Mouse (Mus musculus): ENCODE measurements around the gene Gm498. TPM values are rescaled to one million over a fixed set of nuclear protein-coding genes. Genes with fewer than 3 reads are reported as not detected.
A peak's percentile ranks its signal among the peaks of the same experiment; 100 is the strongest.

Gene Gm498
- not detected in 2 replicates for polyA plus RNA-seq (2016; fragmentation: Nextera tagmentation; extraction: Ambion mirVana)

GRCm38 (mm10) chr7:143866538-143866937, at the start of gene Gm498:
TSS of gene Gm498 (plus strand) at chr7:143866838.
- Histone ChIP-seq H3K4me3 (no peak within 1 kb of the TSS), H3K27ac (no peak within 1 kb of the TSS), H3K36me3 (no peaks in the 10 kb centered on the region), H3K27me3 (ENCODE audit: low read depth, poor library complexity, severe bottlenecking) (no peaks in the 10 kb centered on the region), H3K4me1 (no peaks in the 10 kb centered on the region), H3K9me3 (replicated peaks) (no peaks in the 10 kb centered on the region)
- no peak for DNase-seq (ENCODE audit: low spot score)
- WGBS: 82% methylated on average over 2 of the region's 2 CpGs

- 70% methylated on average over 4 of the region's 4 CpGs for WGBS
- Histone ChIP-seq H3K36me3 (peaks cover 50% of the 10 kb centered on the region), H3K9me3 (replicated peaks) (no peaks in the 10 kb centered on the region)
Observed at GRCm38 (mm10) chr7:143819201-143819600, 47.4 kb upstream of the Gm498 start.

GRCm38 (mm10) chr7:143821241-143821640, 45.4 kb upstream of the Gm498 start:
- Histone ChIP-seq H3K27ac (no peak overlapping the region), H3K27me3 (ENCODE audit: low read depth, poor library complexity, severe bottlenecking) (no peaks in the 10 kb centered on the region), H3K4me1 (peaks cover 14% of the 10 kb centered on the region), H3K9me3 (replicated peaks) (no peaks in the 10 kb centered on the region), H3K4me3 (no peak overlapping the region), H3K36me3 (peaks cover 30% of the 10 kb centered on the region)
- WGBS: 92% methylated on average over 2 of the region's 2 CpGs
- no peak for DNase-seq (ENCODE audit: low spot score)

More at GRCm38 (mm10) chr7:143819201-143819600, 47.4 kb upstream of the Gm498 start:
- peaks cover 14% of the 10 kb centered on the region for H3K4me1 ChIP-seq
- no peaks in the 10 kb centered on the region for H3K27me3 ChIP-seq (ENCODE audit: low read depth, poor library complexity, severe bottlenecking)
- DNase-seq (ENCODE audit: low spot score): no peak
- no peak overlapping the region for H3K27ac ChIP-seq
- no peak overlapping the region for H3K4me3 ChIP-seq

- Histone ChIP-seq H3K27ac (peak within 1 kb of the TSS; percentile 90), H3K9me3 (replicated peaks) (no peaks in the 10 kb centered on the region), H3K4me1 (peaks cover 14% of the 10 kb centered on the region), H3K4me3 (peak within 1 kb of the TSS; percentile 74), H3K36me3 (peaks cover 17% of the 10 kb centered on the region), H3K27me3 (ENCODE audit: low read depth, poor library complexity, severe bottlenecking) (no peaks in the 10 kb centered on the region)
- DNase-seq (ENCODE audit: low spot score): peak; percentile 99
- WGBS: under 1% methylated on average over 40 of the region's 40 CpGs
Observed at GRCm38 (mm10) chr7:143822375-143823265, 44.0 kb upstream of the Gm498 start, which contains the start of the genes Nadsyn1 and Dhcr7. TSS of gene Nadsyn1 (minus strand) at chr7:143822849. TSS of gene Dhcr7 (plus strand) at chr7:143823145.

GRCm38 (mm10) chr7:143823266-143823605, 43.4 kb upstream of the Gm498 start:
- Histone ChIP-seq H3K27ac (peak overlapping the region; percentile 90), H3K36me3 (peaks cover 12% of the 10 kb centered on the region), H3K4me3 (peak overlapping the region; percentile 74), H3K27me3 (ENCODE audit: low read depth, poor library complexity, severe bottlenecking) (no peaks in the 10 kb centered on the region), H3K9me3 (replicated peaks) (no peaks in the 10 kb centered on the region), H3K4me1 (peaks cover 14% of the 10 kb centered on the region)
- 83% methylated on average over 4 of the region's 4 CpGs for WGBS
- no peak for DNase-seq (ENCODE audit: low spot score)

- H3K4me1 ChIP-seq: peaks cover 23% of the 10 kb centered on the region
- H3K27me3 ChIP-seq (ENCODE audit: low read depth, poor library complexity, severe bottlenecking): no peaks in the 10 kb centered on the region
- H3K9me3 ChIP-seq (replicated peaks): no peaks in the 10 kb centered on the region
- no peak overlapping the region for H3K4me3 ChIP-seq
- H3K36me3 ChIP-seq: peaks cover 7% of the 10 kb centered on the region
- H3K27ac ChIP-seq: no peak overlapping the region
- 90% methylated on average over 2 of the region's 2 CpGs for WGBS
- no peak for DNase-seq (ENCODE audit: low spot score)
Observed at GRCm38 (mm10) chr7:143826985-143827384, 39.7 kb upstream of the Gm498 start.

GRCm38 (mm10) chr7:143829504-143830331, 36.9 kb upstream of the Gm498 start:
- DNase-seq (ENCODE audit: low spot score): peak; percentile 97
- Histone ChIP-seq H3K4me1 (peaks cover 16% of the 10 kb centered on the region), H3K27me3 (ENCODE audit: low read depth, poor library complexity, severe bottlenecking) (no peaks in the 10 kb centered on the region), H3K4me3 (peak overlapping the region; percentile 66), H3K9me3 (replicated peaks) (no peaks in the 10 kb centered on the region), H3K36me3 (peaks cover 31% of the 10 kb centered on the region), H3K27ac (peak overlapping the region; percentile 95)
- WGBS: under 1% methylated on average over 37 of the region's 37 CpGs

DNA sequence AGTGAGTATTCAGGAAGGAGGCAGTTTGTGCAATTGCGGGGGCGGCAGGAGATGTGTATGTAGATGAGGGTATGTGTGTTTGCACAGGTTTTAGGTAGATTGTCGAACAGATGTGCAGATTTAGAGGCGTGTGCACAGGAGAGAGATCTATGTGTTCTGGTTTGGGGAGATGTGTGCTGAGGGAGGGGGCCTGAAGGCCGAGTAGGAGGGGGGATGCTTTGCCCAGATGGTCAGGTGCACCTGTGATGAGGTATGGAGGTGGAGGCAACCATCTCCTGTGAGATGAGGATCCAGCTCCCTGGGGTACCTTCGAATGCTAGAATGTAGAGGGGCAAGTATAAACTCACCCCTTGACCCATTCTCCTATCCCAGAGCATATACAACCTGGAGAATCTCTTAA, 36.2 kb upstream of the Gm498 start:
- 15% methylated on average over 6 of the region's 6 CpGs for WGBS
- DNase-seq (ENCODE audit: low spot score): no peak
- H3K36me3 ChIP-seq: peaks cover 31% of the 10 kb centered on the region
- peaks cover 16% of the 10 kb centered on the region for H3K4me1 ChIP-seq
- no peaks in the 10 kb centered on the region for H3K9me3 ChIP-seq (replicated peaks)
- H3K27me3 ChIP-seq (ENCODE audit: low read depth, poor library complexity, severe bottlenecking): no peaks in the 10 kb centered on the region
- H3K27ac ChIP-seq: peak overlapping the region; percentile 95
- peak overlapping the region; percentile 66 for H3K4me3 ChIP-seq

GRCm38 (mm10) chr7:143832196-143832595, 34.4 kb upstream of the Gm498 start:
- no peaks in the 10 kb centered on the region for H3K27me3 ChIP-seq (ENCODE audit: low read depth, poor library complexity, severe bottlenecking)
- no peaks in the 10 kb centered on the region for H3K9me3 ChIP-seq (replicated peaks)
- no peak overlapping the region for H3K27ac ChIP-seq
- DNase-seq (ENCODE audit: low spot score): no peak
- peaks cover 42% of the 10 kb centered on the region for H3K36me3 ChIP-seq
- peaks cover 16% of the 10 kb centered on the region for H3K4me1 ChIP-seq
- 89% methylated on average over 8 of the region's 8 CpGs for WGBS
- H3K4me3 ChIP-seq: no peak overlapping the region

- peaks cover 16% of the 10 kb centered on the region for H3K4me1 ChIP-seq
- DNase-seq (ENCODE audit: low spot score): no peak
- H3K36me3 ChIP-seq: peaks cover 46% of the 10 kb centered on the region
- no peak overlapping the region for H3K4me3 ChIP-seq
- 98% methylated on average over 2 of the region's 2 CpGs for WGBS
- H3K9me3 ChIP-seq (replicated peaks): no peaks in the 10 kb centered on the region
- H3K27ac ChIP-seq: no peak overlapping the region
- no peaks in the 10 kb centered on the region for H3K27me3 ChIP-seq (ENCODE audit: low read depth, poor library complexity, severe bottlenecking)
Observed at GRCm38 (mm10) chr7:143832611-143833010, 34.0 kb upstream of the Gm498 start.

DNA sequence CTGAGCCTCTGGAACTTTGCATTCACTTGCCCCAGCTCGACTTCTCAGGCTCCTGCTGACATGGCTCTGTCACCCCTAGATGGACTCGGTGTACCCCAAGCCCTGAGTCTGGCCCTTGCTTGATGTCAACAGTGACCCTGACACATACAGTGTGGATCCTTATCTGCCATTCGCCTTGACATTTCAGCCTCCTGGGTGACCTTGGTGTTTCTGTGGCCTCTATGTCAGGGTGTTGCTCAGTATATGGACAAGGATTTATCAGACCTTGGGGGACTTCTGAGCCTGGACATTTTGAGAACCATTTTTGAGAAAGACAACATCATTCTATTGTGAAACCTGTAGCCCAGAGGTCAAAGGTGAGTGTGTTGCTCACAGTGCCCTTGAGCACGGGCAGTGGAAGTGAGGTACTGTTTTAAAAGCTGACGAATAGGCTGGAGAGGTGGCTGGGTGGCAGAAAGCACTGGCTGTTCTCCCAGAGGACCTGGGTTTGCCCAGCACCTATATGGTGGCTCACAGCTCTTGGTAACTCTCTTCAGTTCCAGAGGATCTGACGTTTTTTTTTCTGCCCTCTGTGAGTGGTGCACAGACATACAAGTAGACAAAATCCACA, 33.0 kb upstream of the Gm498 start:
- no peak overlapping the region for H3K4me3 ChIP-seq
- peaks cover 56% of the 10 kb centered on the region for H3K36me3 ChIP-seq
- no peak overlapping the region for H3K27ac ChIP-seq
- H3K4me1 ChIP-seq: peaks cover 16% of the 10 kb centered on the region
- no peak for DNase-seq (ENCODE audit: low spot score)
- H3K27me3 ChIP-seq (ENCODE audit: low read depth, poor library complexity, severe bottlenecking): no peaks in the 10 kb centered on the region
- H3K9me3 ChIP-seq (replicated peaks): no peaks in the 10 kb centered on the region
- WGBS: 84% methylated on average over 6 of the region's 6 CpGs

DNA sequence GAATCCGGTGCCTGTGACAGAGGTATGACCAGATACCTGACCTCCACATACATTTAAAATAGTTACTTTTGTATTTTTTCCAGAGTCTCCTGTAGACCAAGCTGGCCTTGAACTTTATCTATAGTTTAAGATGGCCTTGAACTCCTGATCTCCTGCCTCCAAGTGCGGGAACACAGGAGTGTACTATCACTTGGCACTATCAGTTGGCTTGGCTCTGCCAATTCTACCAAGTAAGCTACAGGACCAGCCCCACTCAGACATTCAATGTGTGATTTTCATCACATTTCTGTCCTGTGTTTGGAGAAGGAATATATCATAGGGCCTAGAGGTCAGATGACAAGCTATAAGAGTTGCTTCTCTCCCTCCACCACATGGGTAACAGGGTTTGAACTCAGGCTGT, 32.3 kb upstream of the Gm498 start:
- WGBS: 91% methylated on average over 2 of the region's 2 CpGs
- H3K4me3 ChIP-seq: no peak overlapping the region
- no peaks in the 10 kb centered on the region for H3K27me3 ChIP-seq (ENCODE audit: low read depth, poor library complexity, severe bottlenecking)
- DNase-seq (ENCODE audit: low spot score): no peak
- H3K9me3 ChIP-seq (replicated peaks): no peaks in the 10 kb centered on the region
- H3K27ac ChIP-seq: no peak overlapping the region
- peaks cover 16% of the 10 kb centered on the region for H3K4me1 ChIP-seq
- peaks cover 63% of the 10 kb centered on the region for H3K36me3 ChIP-seq
